In the genomic region with DNA sequence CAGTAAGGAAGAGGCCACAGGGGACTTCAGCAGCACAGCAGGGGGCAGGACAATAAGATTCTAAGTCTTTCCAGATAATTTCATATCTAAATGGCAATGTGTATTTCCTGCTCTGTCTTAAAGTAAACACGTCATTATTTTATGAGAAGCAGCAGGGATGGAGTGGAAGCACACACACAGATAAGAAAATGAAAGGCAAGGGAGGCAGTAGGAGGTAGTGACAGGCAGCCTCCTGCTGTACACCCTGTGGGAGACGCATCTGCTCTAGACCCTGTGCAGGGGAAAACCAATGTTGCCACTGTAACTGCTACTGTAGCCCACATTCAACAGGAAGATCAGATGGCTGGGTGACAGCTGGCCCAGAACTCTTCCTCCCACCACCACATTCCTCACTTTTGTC, we compare ENCODE assay signal across 9 mouse cellular contexts.
A peak's percentile ranks its signal among the peaks of the same experiment; 100 is the strongest.
DNase-seq lines count a peak whose midpoint lies in the region; ATAC-seq and TF ChIP-seq lines count a peak whose summit lies in the region.
"Had no signal": no experiment of that assay in that cellular context is flagged by ENCODE, and none has a peak within 500 bp of the region (broad histone marks: within the 10 kb centered on the region; RNA-seq: fewer than 3 reads in every experiment).

No protein-coding gene starts in this region.

- no peak overlapping the region for H3K4me3 ChIP-seq in hindbrain, embryonic 14.5 days (replicated peaks; ENCODE audit: low read length)
- no peak overlapping the region for H3K4me3 ChIP-seq in hindbrain, embryonic 12.5 days
- no peak overlapping the region for H3K4me3 ChIP-seq in embryonic facial prominence, embryonic 15.5 days (replicated peaks)
- H3K4me3 ChIP-seq in macrophage (ENCODE audit: inconsistent target) = no peak overlapping the region
- no peak overlapping the region for H3K4me3 ChIP-seq in hindbrain, postnatal 0 days (ENCODE audit: low read length)
- H3K4me3 ChIP-seq: limb, embryonic 12.5 days had no signal

- H3K9ac ChIP-seq in hindbrain, embryonic 14.5 days = no peak overlapping the region
- no peak overlapping the region for H3K9ac ChIP-seq in hindbrain, embryonic 12.5 days
- no peak overlapping the region for H3K9ac ChIP-seq in embryonic facial prominence, embryonic 15.5 days
- no peak overlapping the region for H3K9ac ChIP-seq in hindbrain, postnatal 0 days (replicated peaks; ENCODE audit: low read length)
- H3K9ac ChIP-seq: limb, embryonic 12.5 days had no signal

- WGBS in hindbrain, embryonic 14.5 days = 64% methylated on average over 2 of the region's 2 CpGs
- WGBS in hindbrain, embryonic 12.5 days = 56% methylated on average over 2 of the region's 2 CpGs
- 68% methylated on average over 2 of the region's 2 CpGs for WGBS in embryonic facial prominence, embryonic 15.5 days
- 40% methylated on average over 2 of the region's 2 CpGs for WGBS in macrophage (ENCODE audit: missing documents)
- 62% methylated on average over 2 of the region's 2 CpGs for WGBS in hindbrain, postnatal 0 days

- H3K27ac ChIP-seq in hindbrain, embryonic 14.5 days = no peak overlapping the region
- H3K27ac ChIP-seq in hindbrain, embryonic 12.5 days = no peak overlapping the region
- no peak overlapping the region for H3K27ac ChIP-seq in embryonic facial prominence, embryonic 15.5 days (replicated peaks)
- peak overlapping the region; percentile 67; the same call in 1 of the 2 replicates for H3K27ac ChIP-seq in macrophage
- no peak overlapping the region for H3K27ac ChIP-seq in hindbrain, postnatal 0 days
- H3K27ac ChIP-seq: limb, embryonic 12.5 days had no signal

- H3K36me3 ChIP-seq in hindbrain, embryonic 14.5 days (replicated peaks; ENCODE audit: control insufficient read depth, insufficient read depth) = no peaks in the 10 kb centered on the region
- H3K36me3 ChIP-seq in hindbrain, embryonic 12.5 days = no peaks in the 10 kb centered on the region
- H3K36me3 ChIP-seq in embryonic facial prominence, embryonic 15.5 days = no peaks in the 10 kb centered on the region
- peaks cover 10% of the 10 kb centered on the region; the same call in 1 of the 2 replicates for H3K36me3 ChIP-seq in macrophage (ENCODE audit: inconsistent target)
- no peaks in the 10 kb centered on the region for H3K36me3 ChIP-seq in hindbrain, postnatal 0 days (ENCODE audit: insufficient read depth, low read length)
- H3K36me3 ChIP-seq: limb, embryonic 12.5 days had no signal

- 0 out of 2 replicates have a peak, but pooled peaks have one; percentile 17 for ATAC-seq in hindbrain, embryonic 14.5 days (ENCODE audit: low FRiP score)
- ATAC-seq in hindbrain, embryonic 12.5 days (ENCODE audit: low FRiP score) = no peak
- ATAC-seq in embryonic facial prominence, embryonic 15.5 days (ENCODE audit: insufficient number of reproducible peaks, low FRiP score, low TSS enrichment, low read depth) = peak; percentile 54; the same call in 1 of the 2 replicates
- no peak for ATAC-seq in hindbrain, postnatal 0 days

- peaks cover 100% of the 10 kb centered on the region for H3K79me2 ChIP-seq in macrophage (ENCODE audit: inconsistent target)

- no peaks in the 10 kb centered on the region for H3K27me3 ChIP-seq in hindbrain, embryonic 14.5 days (ENCODE audit: control insufficient read depth, insufficient read depth, low read length)
- no peaks in the 10 kb centered on the region for H3K27me3 ChIP-seq in hindbrain, embryonic 12.5 days
- no peaks in the 10 kb centered on the region for H3K27me3 ChIP-seq in embryonic facial prominence, embryonic 15.5 days
- H3K27me3 ChIP-seq in hindbrain, postnatal 0 days (ENCODE audit: insufficient read depth, low read length) = no peaks in the 10 kb centered on the region

- DNase-seq in hindbrain, embryonic 14.5 days (ENCODE audit: low spot score) = no peak
- DNase-seq in CD4-positive, CD25-positive, alpha-beta regulatory T cell, adult 2 months (ENCODE audit: low read depth, low spot score) = peak; percentile 60
- no peak for DNase-seq in neural tube, embryonic 10.5 days (ENCODE audit: extremely low spot score, low spot score)
- no peak for DNase-seq in right cerebral cortex, postnatal 36 days (ENCODE audit: low spot score in 2 of 2)
- DNase-seq in hindbrain, postnatal 0 days (ENCODE audit: low spot score) = no peak

- no peak for TF ChIP-seq CTCF in hindbrain, postnatal 0 days (IDR thresholded peaks at IDR 0.05; ENCODE audit: low read depth)

- H3K4me2 ChIP-seq in hindbrain, embryonic 14.5 days (replicated peaks) = no peak overlapping the region
- H3K4me2 ChIP-seq in hindbrain, embryonic 12.5 days (replicated peaks) = no peak overlapping the region
- no peak overlapping the region for H3K4me2 ChIP-seq in embryonic facial prominence, embryonic 15.5 days (replicated peaks)
- H3K4me2 ChIP-seq in hindbrain, postnatal 0 days (ENCODE audit: low read depth, low read length) = no peak overlapping the region
- H3K4me2 ChIP-seq: limb, embryonic 12.5 days had no signal

- H3K9me3 ChIP-seq in hindbrain, embryonic 14.5 days (ENCODE audit: control insufficient read depth, low read length) = no peaks in the 10 kb centered on the region
- H3K9me3 ChIP-seq in hindbrain, embryonic 12.5 days (replicated peaks) = no peaks in the 10 kb centered on the region
- no peaks in the 10 kb centered on the region for H3K9me3 ChIP-seq in embryonic facial prominence, embryonic 15.5 days (replicated peaks)
- no peaks in the 10 kb centered on the region for H3K9me3 ChIP-seq in hindbrain, postnatal 0 days (ENCODE audit: low read length)
- H3K9me3 ChIP-seq: limb, embryonic 12.5 days had no signal

- peaks cover 15% of the 10 kb centered on the region; the same call in 1 of the 2 replicates for H3K4me1 ChIP-seq in hindbrain, embryonic 14.5 days (replicated peaks; ENCODE audit: control insufficient read depth, insufficient read depth, low read length)
- H3K4me1 ChIP-seq in hindbrain, embryonic 12.5 days = peaks cover 43% of the 10 kb centered on the region
- peaks cover 17% of the 10 kb centered on the region for H3K4me1 ChIP-seq in embryonic facial prominence, embryonic 15.5 days
- 0 out of 2 replicates have a peak, but pooled peaks cover 3% of the 10 kb centered on the region for H3K4me1 ChIP-seq in hindbrain, postnatal 0 days (ENCODE audit: insufficient read depth, low read length)

Comparison
In these comparisons a context has a peak if more than half of its experiments do, and no peak if none do; other contexts are left out.
1. ATAC-seq: peak in hindbrain, embryonic 14.5 days (single experiment) and embryonic facial prominence, embryonic 15.5 days (single experiment); none in hindbrain, embryonic 12.5 days (single experiment) and hindbrain, postnatal 0 days (single experiment).